Mouse (Mus musculus): Measurements from ENCODE around the gene Ccdc28b.

Ccdc28b gene

GRCm38 (mm10) chr4:129586943-129587342, 36.8 kb downstream of the Ccdc28b start:
- in situ Hi-C loops (cut with MboI, MseI) = loop anchor here (25.0 kb wide), 1 partner anchor 1325 kb away; the partner anchor contains the start of gene Laptm5

GRCm38 (mm10) chr4:129585773-129586172, 38.0 kb downstream of the Ccdc28b start:
- in situ Hi-C loops (cut with MboI, MseI) = loop anchor here (25.0 kb wide), 1 partner anchor 1327 kb away; the partner anchor contains the start of gene Laptm5

GRCm38 (mm10) chr4:129584884-129585608, 38.7 kb downstream of the Ccdc28b start:
- in situ Hi-C loops (cut with MboI, MseI) = loop anchor here (25.0 kb wide), 1 partner anchor 1327 kb away; the partner anchor contains the start of gene Laptm5

- in situ Hi-C loops (cut with MboI, MseI) = loop anchor here (25.0 kb wide), 1 partner anchor 1328 kb away; the partner anchor contains the start of gene Laptm5
Measured at GRCm38 (mm10) chr4:129584370-129584769, 39.4 kb downstream of the Ccdc28b start.

GRCm38 (mm10) chr4:129582251-129582650, 41.5 kb downstream of the Ccdc28b start:
- in situ Hi-C loops (cut with MboI, MseI) = loop anchor here (25.0 kb wide), 1 partner anchor 1330 kb away; the partner anchor contains the start of gene Laptm5

GRCm38 (mm10) chr4:129580347-129580746, 43.4 kb downstream of the Ccdc28b start:
- in situ Hi-C loops (cut with MboI, MseI) = loop anchor here (25.0 kb wide), 1 partner anchor 1332 kb away; the partner anchor contains the start of gene Laptm5

- in situ Hi-C loops (cut with MboI, MseI) = loop anchor here (10.0 to 25.0 kb wide), 2 partner anchors 864 to 1334 kb away; partner anchors contain the start of gene Laptm5
Measured at GRCm38 (mm10) chr4:129578466-129578865, 45.3 kb downstream of the Ccdc28b start, which contains the start of gene Fam167b. Gene Fam167b (minus strand): TSS chr4:129578549.

GRCm38 (mm10) chr4:129577688-129578087, 46.1 kb downstream of the Ccdc28b start:
- in situ Hi-C loops (cut with MboI, MseI) = loop anchor here (10.0 to 25.0 kb wide), 2 partner anchors 863 to 1335 kb away; partner anchors contain the start of gene Laptm5

GRCm38 (mm10) chr4:129576863-129577491, 46.8 kb downstream of the Ccdc28b start:
- in situ Hi-C loops (cut with MboI, MseI) = loop anchor here (10.0 to 25.0 kb wide), 2 partner anchors 862 to 1335 kb away; partner anchors contain the start of gene Laptm5

GRCm38 (mm10) chr4:129575171-129575844, 48.4 kb downstream of the Ccdc28b start:
- in situ Hi-C loops (cut with MboI, MseI) = loop anchor here (10.0 to 25.0 kb wide), 2 partner anchors 861 to 1337 kb away; partner anchors contain the start of gene Laptm5

GRCm38 (mm10) chr4:129573430-129573829, 50.3 kb downstream of the Ccdc28b start, which contains the start of gene Lck:
Gene Lck (minus strand): TSS chr4:129573641.
- in situ Hi-C loops (cut with MboI, MseI) = loop anchor here (10.0 kb wide), 1 partner anchor 859 kb away; no protein-coding TSS in a partner anchor

GRCm38 (mm10) chr4:129573093-129573370, 50.7 kb downstream of the Ccdc28b start:
- in situ Hi-C loops (cut with MboI, MseI) = loop anchor here (10.0 kb wide), 1 partner anchor 858 kb away; no protein-coding TSS in a partner anchor

- in situ Hi-C loops (cut with MboI, MseI) = loop anchor here (10.0 kb wide), 1 partner anchor 858 kb away; no protein-coding TSS in a partner anchor
Measured at GRCm38 (mm10) chr4:129572236-129573092, 51.3 kb downstream of the Ccdc28b start.

- in situ Hi-C loops (cut with MboI, MseI) = loop anchor here (10.0 kb wide), 1 partner anchor 857 kb away; no protein-coding TSS in a partner anchor
Measured at GRCm38 (mm10) chr4:129571551-129572084, 52.1 kb downstream of the Ccdc28b start.

- in situ Hi-C loops (cut with MboI, MseI) = loop anchor here (10.0 kb wide), 1 partner anchor 855 kb away; no protein-coding TSS in a partner anchor
Measured at GRCm38 (mm10) chr4:129570028-129570427, 53.7 kb downstream of the Ccdc28b start.

All from T-helper 2 cell (primary cell).